ENCODE assay signal across 18 mouse cellular contexts in genomic region chr10:86761722-86762383, GRCm38 (mm10). TPM values are rescaled to one million over a fixed set of nuclear protein-coding genes. Genes with fewer than 3 reads are reported as not detected.
DNase-seq lines count a peak whose midpoint lies in the region; ATAC-seq lines count a peak whose summit lies in the region.
"Had no signal": no experiment of that assay in that cellular context is flagged by ENCODE, and none has a peak within 500 bp of the region (broad histone marks: within the 10 kb centered on the region; RNA-seq: fewer than 3 reads in every experiment).

No protein-coding gene starts in this region.

- DNase-seq in hindbrain, embryonic 14.5 days (ENCODE audit: low spot score) = no peak
- no peak for DNase-seq in hindbrain, embryonic 11.5 days (ENCODE audit: low spot score)
- peak; percentile 28 for DNase-seq in limb, embryonic 10.5 days (ENCODE audit: low spot score)
- DNase-seq in thymus, postnatal 4 days = no peak
- DNase-seq: adrenal gland, postnatal 14 days; cerebellum, adult 9-11 months; lung, embryonic 14.5 days; right cerebral cortex, postnatal 14 days had no signal

- no peak overlapping the region for H3K9ac ChIP-seq in hindbrain, embryonic 14.5 days
- no peak overlapping the region for H3K9ac ChIP-seq in hindbrain, embryonic 11.5 days (ENCODE audit: low read depth, low read length)
- H3K9ac ChIP-seq in neural tube, embryonic 14.5 days (replicated peaks; ENCODE audit: low read depth, low read length) = no peak overlapping the region
- H3K9ac ChIP-seq: lung, embryonic 14.5 days had no signal

- H3K4me3 ChIP-seq in hindbrain, embryonic 14.5 days (replicated peaks; ENCODE audit: low read length) = no peak overlapping the region
- no peak overlapping the region for H3K4me3 ChIP-seq in hindbrain, embryonic 11.5 days (ENCODE audit: low read depth, low read length)
- no peak overlapping the region for H3K4me3 ChIP-seq in limb, embryonic 10.5 days
- H3K4me3 ChIP-seq in neural tube, embryonic 14.5 days (ENCODE audit: low read depth, low read length) = no peak overlapping the region

- no peaks in the 10 kb centered on the region for H3K27me3 ChIP-seq in hindbrain, embryonic 14.5 days (ENCODE audit: control insufficient read depth, insufficient read depth, low read length)
- H3K27me3 ChIP-seq in hindbrain, embryonic 11.5 days (ENCODE audit: control insufficient read depth, insufficient read depth, low read length) = no peaks in the 10 kb centered on the region
- H3K27me3 ChIP-seq in limb, embryonic 10.5 days (ENCODE audit: low read depth, poor library complexity, severe bottlenecking) = no peaks in the 10 kb centered on the region
- no peaks in the 10 kb centered on the region for H3K27me3 ChIP-seq in neural tube, embryonic 14.5 days (ENCODE audit: control insufficient read depth, insufficient read depth, low read length)

- WGBS in hindbrain, embryonic 14.5 days = 40% methylated on average over 7 of the region's 7 CpGs
- 51% methylated on average over 7 of the region's 7 CpGs for WGBS in hindbrain, embryonic 11.5 days
- 37% methylated on average over 7 of the region's 7 CpGs for WGBS in limb, embryonic 10.5 days
- WGBS in neural tube, embryonic 14.5 days = 25% methylated on average over 7 of the region's 7 CpGs

- no peak overlapping the region for H3K4me2 ChIP-seq in hindbrain, embryonic 14.5 days (replicated peaks)
- H3K4me2 ChIP-seq in hindbrain, embryonic 11.5 days (replicated peaks; ENCODE audit: low read depth, low read length) = no peak overlapping the region
- H3K4me2 ChIP-seq in neural tube, embryonic 14.5 days (ENCODE audit: low read depth, low read length) = no peak overlapping the region
- H3K4me2 ChIP-seq: lung, embryonic 14.5 days had no signal

- no peaks in the 10 kb centered on the region for H3K9me3 ChIP-seq in hindbrain, embryonic 14.5 days (ENCODE audit: control insufficient read depth, low read length)
- no peaks in the 10 kb centered on the region for H3K9me3 ChIP-seq in hindbrain, embryonic 11.5 days (ENCODE audit: control insufficient read depth, low read length)
- H3K9me3 ChIP-seq in limb, embryonic 10.5 days (replicated peaks) = no peaks in the 10 kb centered on the region
- no peaks in the 10 kb centered on the region for H3K9me3 ChIP-seq in neural tube, embryonic 14.5 days (ENCODE audit: control insufficient read depth, low read length)

- no peaks in the 10 kb centered on the region for H3K36me3 ChIP-seq in hindbrain, embryonic 14.5 days (replicated peaks; ENCODE audit: control insufficient read depth, insufficient read depth)
- no peaks in the 10 kb centered on the region for H3K36me3 ChIP-seq in hindbrain, embryonic 11.5 days (ENCODE audit: control insufficient read depth, insufficient read depth, low read length)
- H3K36me3 ChIP-seq in limb, embryonic 10.5 days = no peaks in the 10 kb centered on the region
- H3K36me3 ChIP-seq in neural tube, embryonic 14.5 days (ENCODE audit: control insufficient read depth, insufficient read depth, low read length) = no peaks in the 10 kb centered on the region

- ATAC-seq in hindbrain, embryonic 14.5 days (ENCODE audit: low FRiP score) = peak; percentile 69
- no peak for ATAC-seq in hindbrain, embryonic 11.5 days (ENCODE audit: low FRiP score)
- ATAC-seq in common myeloid progenitor, adult 5-6 weeks (replicated peaks; ENCODE audit: low read depth, poor library complexity, severe bottlenecking) = 0 out of 2 replicates have a peak, but pooled peaks have one; percentile 17
- ATAC-seq in neural tube, embryonic 14.5 days (ENCODE audit: low read depth) = peak; percentile 82
- ATAC-seq in activated CD4-positive, CD25-positive, alpha-beta regulatory T cell, adult 4 months = no peak
- ATAC-seq: intestine, embryonic 16.5 days had no signal

- H3K4me1 ChIP-seq in hindbrain, embryonic 14.5 days (replicated peaks; ENCODE audit: control insufficient read depth, insufficient read depth, low read length) = no peaks in the 10 kb centered on the region
- H3K4me1 ChIP-seq in hindbrain, embryonic 11.5 days (replicated peaks; ENCODE audit: control insufficient read depth, insufficient read depth, low read length) = no peaks in the 10 kb centered on the region
- H3K4me1 ChIP-seq in limb, embryonic 10.5 days = peaks cover 15% of the 10 kb centered on the region
- no peaks in the 10 kb centered on the region for H3K4me1 ChIP-seq in neural tube, embryonic 14.5 days (ENCODE audit: control insufficient read depth, insufficient read depth, low read length)

- 0 out of 2 replicates have a peak overlapping the region, but pooled peaks have one; percentile 2 for H3K27ac ChIP-seq in hindbrain, embryonic 14.5 days
- no peak overlapping the region for H3K27ac ChIP-seq in hindbrain, embryonic 11.5 days (ENCODE audit: low read depth, low read length)
- H3K27ac ChIP-seq in limb, embryonic 10.5 days = 0 out of 2 replicates have a peak overlapping the region, but pooled peaks have one; percentile 25
- peak overlapping the region; percentile 50; the same call in 1 of the 2 replicates for H3K27ac ChIP-seq in neural tube, embryonic 14.5 days (ENCODE audit: low read depth, low read length)
- H3K27ac ChIP-seq: kidney, postnatal 0 days; macrophage had no signal

RNA-seq across cellular contexts. Expression of gene Gm49358, which starts 1.9 kb away (rescaled TPM):
- 0.80 TPM in 1 of 2 replicates, not detected in the other for polyA plus RNA-seq in hindbrain, embryonic 14.5 days (2014; fragmentation: Nextera tagmentation; extraction: Ambion mirVana)
- polyA plus RNA-seq in hindbrain, embryonic 11.5 days (2014; fragmentation: Nextera tagmentation; extraction: Ambion mirVana) = not detected in 2 replicates
- not detected in 2 replicates for total RNA-seq in common myeloid progenitor, adult 5-6 weeks (2017)
- polyA plus RNA-seq in limb, embryonic 10.5 days (2016; fragmentation: Nextera tagmentation; extraction: Ambion mirVana) = not detected in 2 replicates
- polyA plus RNA-seq in neural tube, embryonic 14.5 days (2014; fragmentation: Nextera tagmentation; extraction: Ambion mirVana) = 1.9 TPM in 1 of 2 replicates, not detected in the other
- not detected for polyA plus RNA-seq in activated CD4-positive, CD25-positive, alpha-beta regulatory T cell, adult 4 months (2017; shearing (Covaris generic))
- total RNA-seq: granulocyte monocyte progenitor cell, adult 5-6 weeks had no signal
- polyA plus RNA-seq: C2C12; heart, embryonic 16.5 days; intestine, embryonic 16.5 days; kidney, postnatal 0 days; liver, adult 2 months; lung, embryonic 14.5 days had no signal

RNA-seq across cellular contexts. Expression of gene Nt5dc3, which starts 17.0 kb away (rescaled TPM):
- 17.3 and 19.3 TPM in 2 replicates for polyA plus RNA-seq in hindbrain, embryonic 14.5 days (2014; fragmentation: Nextera tagmentation; extraction: Ambion mirVana)
- 1.5 and 1.7 TPM in 2 replicates for polyA plus RNA-seq in hindbrain, embryonic 11.5 days (2014; fragmentation: Nextera tagmentation; extraction: Ambion mirVana)
- 3.9 and 22.9 TPM in 2 replicates for total RNA-seq in common myeloid progenitor, adult 5-6 weeks (2017)
- 0.53 and 0.55 TPM in 2 replicates for polyA plus RNA-seq in limb, embryonic 10.5 days (2016; fragmentation: Nextera tagmentation; extraction: Ambion mirVana)
- 14.9 and 15.8 TPM in 2 replicates for polyA plus RNA-seq in neural tube, embryonic 14.5 days (2014; fragmentation: Nextera tagmentation; extraction: Ambion mirVana)
- polyA plus RNA-seq in activated CD4-positive, CD25-positive, alpha-beta regulatory T cell, adult 4 months (2017; shearing (Covaris generic)) = 1 to 10 TPM in 1 of 2 experiments, under 1 TPM in 1; 0.79 to 1.2 TPM

RNA-seq across cellular contexts. Expression of gene Ttc41, which starts 56.2 kb away (rescaled TPM):
- 0.82 and 2.5 TPM in 2 replicates for polyA plus RNA-seq in hindbrain, embryonic 14.5 days (2014; fragmentation: Nextera tagmentation; extraction: Ambion mirVana)
- 1.1 and 2.0 TPM in 2 replicates for polyA plus RNA-seq in hindbrain, embryonic 11.5 days (2014; fragmentation: Nextera tagmentation; extraction: Ambion mirVana)
- total RNA-seq in common myeloid progenitor, adult 5-6 weeks (2017) = 1.1 and 2.8 TPM in 2 replicates
- polyA plus RNA-seq in limb, embryonic 10.5 days (2016; fragmentation: Nextera tagmentation; extraction: Ambion mirVana) = 1.9 and 2.7 TPM in 2 replicates
- polyA plus RNA-seq in neural tube, embryonic 14.5 days (2014; fragmentation: Nextera tagmentation; extraction: Ambion mirVana) = 2.0 and 3.0 TPM in 2 replicates
- under 1 TPM; 0.56 to 0.93 TPM for polyA plus RNA-seq in activated CD4-positive, CD25-positive, alpha-beta regulatory T cell, adult 4 months (2017; shearing (Covaris generic))

RNA-seq across cellular contexts. Expression of gene Hsp90b1, which starts 56.5 kb away (rescaled TPM):
- 252 and 279 TPM in 2 replicates for polyA plus RNA-seq in hindbrain, embryonic 14.5 days (2014; fragmentation: Nextera tagmentation; extraction: Ambion mirVana)
- polyA plus RNA-seq in hindbrain, embryonic 11.5 days (2014; fragmentation: Nextera tagmentation; extraction: Ambion mirVana) = 522 and 547 TPM in 2 replicates
- total RNA-seq in common myeloid progenitor, adult 5-6 weeks (2017) = 724 and 732 TPM in 2 replicates
- polyA plus RNA-seq in limb, embryonic 10.5 days (2016; fragmentation: Nextera tagmentation; extraction: Ambion mirVana) = 590 and 620 TPM in 2 replicates
- 246 and 273 TPM in 2 replicates for polyA plus RNA-seq in neural tube, embryonic 14.5 days (2014; fragmentation: Nextera tagmentation; extraction: Ambion mirVana)
- 100 to 1,000 TPM; 185 to 255 TPM for polyA plus RNA-seq in activated CD4-positive, CD25-positive, alpha-beta regulatory T cell, adult 4 months (2017; shearing (Covaris generic))

Comparison
In these comparisons a context has a peak if more than half of its experiments do, and no peak if none do; other contexts are left out.
1. ATAC-seq: peak in hindbrain, embryonic 14.5 days (single experiment), common myeloid progenitor, adult 5-6 weeks (single experiment) and neural tube, embryonic 14.5 days (single experiment); none in hindbrain, embryonic 11.5 days (single experiment) and activated CD4-positive, CD25-positive, alpha-beta regulatory T cell, adult 4 months (single experiment).